Mouse (Mus musculus) embryonic facial prominence, embryonic 10.5 days (tissue): Measurements from ENCODE around the gene Tmem56. TPM values are rescaled to one million over a fixed set of nuclear protein-coding genes. Genes with fewer than 3 reads are reported as not detected.

Experiments
- DNase-seq: peaks from one replicate; pipeline ENCODE4 v3.0.0-alpha.2; 2017; ENCODE audit warnings: low spot score
- H3K27ac ChIP-seq: fragments of 300-500 bp; sonication (generic); replicated peaks from 2 replicates; pipeline ENCODE4 v1.5.1; 2016; ENCODE audit warnings: mild to moderate bottlenecking
- H3K27me3 ChIP-seq: fragments of 300-500 bp; sonication (generic); replicated peaks from 2 replicates; pipeline ENCODE4 v1.6.1; 2016; ENCODE audit warnings: low read depth, mild to moderate bottlenecking; ENCODE audit not compliant: poor library complexity, severe bottlenecking
- H3K36me3 ChIP-seq: fragments of 300-500 bp; sonication (generic); replicated peaks from 2 replicates; pipeline ENCODE4 v1.6.1; 2016; ENCODE audit warnings: mild to moderate bottlenecking, moderate library complexity
- H3K4me1 ChIP-seq: fragments of 300-500 bp; sonication (generic); 2 replicates; pipeline ENCODE4 v1.6.1; 2016
- H3K4me3 ChIP-seq: fragments of 300-500 bp; sonication (generic); 2 replicates; pipeline ENCODE4 v1.5.1; 2016; ENCODE audit warnings: mild to moderate bottlenecking, moderate library complexity
- H3K9me3 ChIP-seq: fragments of 300-500 bp; sonication (generic); 2 replicates; pipeline ENCODE4 v1.6.1; 2016; ENCODE audit warnings: mild to moderate bottlenecking
- whole genome bisulfite sequencing: fragments of 180-500 bp; shearing (Covaris S2); methylation state at CpG from one replicate; pipeline ENCODE4 v1.1.7; 2016; 5-methylcytosine and 5-hydroxymethylcytosine counted together
- polyA plus RNA-seq: library from polyadenylated mRNA; unstranded; fragments of >200 nt; fragmentation: Nextera tagmentation; extraction: Ambion mirVana; gene quantifications from 2 replicates; pipeline ENCODE4 v1.2.1, GENCODE M21; 2016

Gene Tmem56
- polyA plus RNA-seq, 1 experiment from 2014 or later: 0.81 TPM

DNA sequence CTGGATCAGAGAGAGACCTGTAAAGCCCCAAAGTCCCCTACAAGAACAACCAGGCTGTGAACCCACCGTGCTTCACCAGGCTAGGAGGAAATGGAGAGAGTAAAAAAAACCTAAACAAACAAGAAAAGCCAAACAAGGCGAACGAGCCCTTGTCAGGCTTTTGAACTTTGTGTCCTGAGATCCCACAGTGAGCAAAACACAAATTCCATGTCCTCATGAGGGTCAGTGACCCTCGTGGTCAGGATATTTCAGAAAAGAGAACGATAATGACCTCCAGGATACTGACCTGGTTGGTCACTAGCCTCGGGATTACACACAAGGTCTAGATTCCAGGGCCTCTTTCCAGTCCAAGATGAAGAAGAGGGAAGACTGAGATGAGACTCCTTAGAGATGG lies 111.0 kb downstream of the Tmem56 start:
- Histone ChIP-seq H3K27ac (peak overlapping the region; percentile 91), H3K4me1 (peaks cover 22% of the 10 kb centered on the region), H3K36me3 (no peaks in the 10 kb centered on the region), H3K9me3 (no peaks in the 10 kb centered on the region), H3K27me3 (no peaks in the 10 kb centered on the region), H3K4me3 (peak overlapping the region; percentile 76)
- WGBS: 49% methylated on average over 6 of the region's 6 CpGs
- DNase-seq: no peak

DNA sequence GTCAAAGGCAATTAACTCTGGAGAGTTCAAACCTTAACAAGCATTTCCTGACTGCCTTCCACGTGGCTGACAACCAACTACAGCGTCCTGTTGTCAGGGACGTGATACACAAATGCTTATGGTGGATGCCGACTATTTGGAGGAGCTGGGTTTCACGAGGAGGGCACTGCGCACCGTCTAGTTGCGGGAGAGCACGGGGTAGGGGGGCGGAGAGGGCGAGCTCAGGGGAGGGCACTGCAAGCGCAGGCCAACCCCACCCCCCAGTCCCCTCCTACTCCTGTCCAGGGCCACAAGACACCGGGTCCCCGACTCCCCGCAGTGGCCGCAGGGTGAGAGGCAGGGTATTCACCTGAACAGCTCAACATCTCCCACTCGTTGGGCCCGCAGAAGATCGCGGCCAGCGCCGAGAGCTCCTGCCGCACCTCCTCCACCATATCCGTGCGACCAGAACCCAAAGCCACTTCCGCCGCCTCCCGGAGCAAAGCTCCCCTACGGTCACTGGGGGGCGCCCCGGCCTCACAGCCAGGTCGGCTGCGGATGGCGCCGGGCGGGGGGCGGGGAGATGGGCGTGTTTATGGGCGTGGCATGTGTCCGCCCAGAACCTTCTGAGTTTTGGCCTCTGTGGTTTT lies 111.5 kb downstream of the Tmem56 start, which contains the start of gene Rwdd3:
TSS of gene Rwdd3 (minus strand) at position 453 of the 629 bp plus-strand sequence.
- Histone ChIP-seq H3K9me3 (0 out of 2 replicates have a peak, but pooled peaks cover 5% of the 10 kb centered on the region), H3K4me1 (peaks cover 22% of the 10 kb centered on the region), H3K27ac (peak within 1 kb of the TSS; percentile 91), H3K4me3 (peak within 1 kb of the TSS; percentile 76), H3K36me3 (peaks cover 5% of the 10 kb centered on the region; the same call in 1 of the 2 replicates), H3K27me3 (no peaks in the 10 kb centered on the region)
- peak; percentile 95 for DNase-seq
- under 1% methylated on average over 40 of the region's 40 CpGs for WGBS

DNA sequence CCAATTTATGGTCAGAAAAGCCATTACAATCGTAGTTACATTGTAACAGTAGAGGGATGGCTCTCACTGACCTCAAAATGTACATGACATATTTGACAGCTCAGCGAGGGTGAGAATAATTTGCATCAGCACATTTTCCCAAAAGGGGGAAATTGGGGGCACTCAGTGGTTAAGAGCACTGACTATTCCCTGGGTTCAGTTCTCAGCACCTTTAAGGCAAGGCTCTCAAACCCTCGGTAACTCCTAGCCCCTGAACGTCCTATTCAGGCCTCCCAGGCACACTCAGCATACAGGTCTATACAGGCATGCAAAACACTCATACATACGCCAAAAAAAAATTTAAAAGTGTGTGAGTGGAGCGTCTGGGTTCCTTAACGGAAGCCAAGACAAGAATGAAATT lies 112.3 kb downstream of the Tmem56 start:
- Histone ChIP-seq H3K9me3 (0 out of 2 replicates have a peak, but pooled peaks cover 6% of the 10 kb centered on the region), H3K36me3 (peaks cover 6% of the 10 kb centered on the region; the same call in 1 of the 2 replicates), H3K27me3 (no peaks in the 10 kb centered on the region), H3K4me3 (peak overlapping the region; percentile 76), H3K27ac (no peak overlapping the region; the same call in 1 of the 2 replicates), H3K4me1 (peaks cover 22% of the 10 kb centered on the region)
- WGBS: 57% methylated on average over 7 of the region's 7 CpGs
- no peak for DNase-seq

DNA sequence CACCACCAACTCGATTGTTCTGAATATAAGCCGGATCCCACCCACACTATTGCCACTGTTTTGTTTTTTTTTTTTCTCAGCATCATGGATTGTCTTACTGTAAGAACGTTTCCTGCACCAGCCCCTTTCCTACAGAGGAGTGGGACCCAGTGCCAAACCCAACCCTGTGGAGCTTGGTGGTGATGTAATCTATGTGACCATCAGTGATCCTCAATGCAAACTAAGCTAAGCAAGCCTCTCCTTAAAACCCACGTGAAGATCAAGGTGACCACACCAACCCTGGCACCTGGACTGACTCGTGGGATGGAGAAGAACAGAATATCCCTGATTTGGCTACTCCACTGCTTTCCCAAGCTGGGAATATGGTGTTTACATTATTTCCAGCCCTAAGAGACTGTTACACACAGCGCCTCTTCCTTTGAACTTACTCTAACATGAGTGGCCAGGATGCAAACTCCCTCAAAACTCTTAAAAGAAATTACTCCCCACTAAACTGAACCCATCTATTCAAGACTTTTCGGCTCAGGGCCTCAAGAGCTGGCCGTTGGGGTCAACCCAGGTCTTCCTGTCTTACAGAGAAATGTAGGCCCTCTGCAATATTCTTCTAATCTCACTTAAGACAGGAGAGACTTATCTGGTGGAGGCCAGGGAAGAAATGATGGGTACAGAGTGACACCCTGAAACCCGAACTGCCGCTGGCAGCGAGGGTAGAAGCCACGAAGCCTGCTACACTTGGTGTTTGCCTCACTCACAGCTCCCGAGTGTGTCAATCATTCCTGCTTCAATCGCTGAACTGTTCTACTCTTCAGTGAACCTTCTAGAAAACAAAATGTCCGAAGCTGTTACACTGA lies 113.6 kb downstream of the Tmem56 start:
- 0 out of 2 replicates have a peak, but pooled peaks cover 6% of the 10 kb centered on the region for H3K9me3 ChIP-seq
- WGBS: 77% methylated on average over 15 of the region's 15 CpGs
- peaks cover 22% of the 10 kb centered on the region for H3K4me1 ChIP-seq
- no peak overlapping the region for H3K4me3 ChIP-seq
- DNase-seq: no peak
- H3K36me3 ChIP-seq: peaks cover 6% of the 10 kb centered on the region; the same call in 1 of the 2 replicates
- no peaks in the 10 kb centered on the region for H3K27me3 ChIP-seq
- H3K27ac ChIP-seq: no peak overlapping the region

DNA sequence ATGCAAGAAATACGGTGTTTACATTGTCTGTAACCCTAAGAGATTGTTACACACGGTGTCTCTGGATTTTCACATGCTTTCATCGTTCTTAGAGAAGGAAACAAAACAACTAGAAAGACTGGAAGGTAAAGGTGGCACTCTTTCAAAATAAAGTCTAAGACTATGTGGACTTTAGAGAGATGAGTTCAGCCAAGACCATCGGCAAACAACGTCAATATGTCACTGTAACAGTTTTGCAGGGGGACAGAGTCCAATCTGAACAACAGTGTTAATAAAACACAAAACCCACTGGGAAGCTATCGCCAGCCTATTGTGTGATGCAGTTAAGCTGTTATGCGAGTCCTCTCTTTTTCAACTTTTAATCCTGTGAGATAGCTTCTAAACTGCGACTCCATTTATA lies 114.3 kb downstream of the Tmem56 start:
- no peak overlapping the region for H3K4me3 ChIP-seq
- WGBS: 93% methylated on average over 8 of the region's 8 CpGs
- H3K27me3 ChIP-seq: no peaks in the 10 kb centered on the region
- peaks cover 23% of the 10 kb centered on the region for H3K4me1 ChIP-seq
- DNase-seq: no peak
- 0 out of 2 replicates have a peak, but pooled peaks cover 6% of the 10 kb centered on the region for H3K9me3 ChIP-seq
- H3K27ac ChIP-seq: no peak overlapping the region
- peaks cover 6% of the 10 kb centered on the region; the same call in 1 of the 2 replicates for H3K36me3 ChIP-seq

DNA sequence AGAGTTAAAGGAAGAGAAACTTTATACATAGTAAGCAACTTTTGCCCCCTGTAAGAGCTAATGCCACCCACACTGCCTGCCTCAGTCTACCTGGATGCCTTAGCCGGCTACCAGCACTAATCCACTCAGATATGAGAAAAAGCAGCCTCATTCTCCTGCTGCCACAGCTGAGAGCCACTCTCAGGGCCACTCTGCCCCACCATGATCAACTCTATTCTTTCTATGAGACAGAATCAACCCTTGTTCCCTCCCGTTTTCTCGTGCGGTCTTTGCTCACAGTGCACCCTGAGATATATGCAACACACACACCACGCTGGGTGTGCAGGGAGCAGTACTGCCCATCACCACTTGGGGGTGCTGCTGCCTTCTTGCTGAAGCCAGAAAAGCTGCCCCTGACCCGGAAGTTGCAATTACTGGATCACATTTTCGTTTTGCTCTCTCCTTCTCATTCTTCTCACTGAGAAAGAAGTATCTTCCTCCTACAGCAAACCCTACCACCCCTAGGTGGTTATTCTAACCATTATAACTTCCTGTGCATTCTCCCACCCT lies 119.6 kb downstream of the Tmem56 start:
- Histone ChIP-seq H3K27me3 (no peaks in the 10 kb centered on the region), H3K27ac (no peak overlapping the region), H3K4me3 (no peak overlapping the region), H3K4me1 (peaks cover 15% of the 10 kb centered on the region), H3K9me3 (0 out of 2 replicates have a peak, but pooled peaks cover 6% of the 10 kb centered on the region), H3K36me3 (peaks cover 6% of the 10 kb centered on the region; the same call in 1 of the 2 replicates)
- WGBS: 49% methylated on average over 7 of the region's 7 CpGs
- peak; percentile 77 for DNase-seq

DNA sequence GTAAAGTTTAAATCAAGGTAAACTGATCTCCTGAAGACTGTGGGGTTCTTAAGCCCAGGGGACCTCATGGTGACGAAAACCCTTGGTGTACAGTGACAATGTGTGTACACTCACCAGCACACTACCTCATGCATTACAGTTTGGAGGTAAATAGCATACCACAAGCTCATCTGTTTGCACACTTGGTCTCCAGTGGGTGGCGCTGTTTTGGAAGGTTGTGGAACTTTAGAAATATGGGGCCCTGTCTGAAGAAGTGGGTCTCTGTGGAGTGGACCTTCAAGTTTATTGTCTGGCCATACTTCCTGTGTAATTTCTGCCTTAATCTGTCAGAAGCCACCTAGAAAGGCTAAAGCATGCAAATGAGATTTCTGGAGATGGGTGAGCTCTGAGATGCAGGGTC lies 121.2 kb downstream of the Tmem56 start:
- no peak overlapping the region for H3K4me3 ChIP-seq
- DNase-seq: peak; percentile 18
- H3K4me1 ChIP-seq: peaks cover 25% of the 10 kb centered on the region
- H3K36me3 ChIP-seq: peaks cover 5% of the 10 kb centered on the region; the same call in 1 of the 2 replicates
- no peaks in the 10 kb centered on the region for H3K27me3 ChIP-seq
- H3K27ac ChIP-seq: no peak overlapping the region
- WGBS: 40% methylated on average over 2 of the region's 2 CpGs
- H3K9me3 ChIP-seq: 0 out of 2 replicates have a peak, but pooled peaks cover 4% of the 10 kb centered on the region

DNA sequence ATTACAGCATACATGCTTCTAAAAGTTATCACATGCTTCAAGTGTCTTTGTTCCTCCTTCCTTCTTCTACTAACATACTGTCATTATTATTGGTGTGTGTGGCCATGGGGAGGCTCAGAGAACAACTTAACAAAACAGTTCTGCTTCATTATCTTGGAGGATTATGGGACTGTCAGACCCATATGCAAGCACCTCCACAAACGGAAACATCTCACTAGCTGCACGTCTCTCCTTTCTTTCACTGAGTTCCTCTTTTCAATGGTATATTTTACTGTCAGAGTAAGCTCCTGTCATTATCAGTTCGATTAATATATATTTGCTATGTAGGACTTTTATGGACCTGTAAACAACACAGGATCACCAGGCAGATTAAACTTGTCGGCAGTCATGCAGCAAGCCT lies 122.5 kb downstream of the Tmem56 start:
- H3K27ac ChIP-seq: no peak overlapping the region
- 81% methylated on average over 4 of the region's 4 CpGs for WGBS
- H3K27me3 ChIP-seq: no peaks in the 10 kb centered on the region
- peaks cover 37% of the 10 kb centered on the region for H3K4me1 ChIP-seq
- H3K9me3 ChIP-seq: no peaks in the 10 kb centered on the region
- H3K36me3 ChIP-seq: no peaks in the 10 kb centered on the region
- no peak overlapping the region for H3K4me3 ChIP-seq
- no peak for DNase-seq

DNA sequence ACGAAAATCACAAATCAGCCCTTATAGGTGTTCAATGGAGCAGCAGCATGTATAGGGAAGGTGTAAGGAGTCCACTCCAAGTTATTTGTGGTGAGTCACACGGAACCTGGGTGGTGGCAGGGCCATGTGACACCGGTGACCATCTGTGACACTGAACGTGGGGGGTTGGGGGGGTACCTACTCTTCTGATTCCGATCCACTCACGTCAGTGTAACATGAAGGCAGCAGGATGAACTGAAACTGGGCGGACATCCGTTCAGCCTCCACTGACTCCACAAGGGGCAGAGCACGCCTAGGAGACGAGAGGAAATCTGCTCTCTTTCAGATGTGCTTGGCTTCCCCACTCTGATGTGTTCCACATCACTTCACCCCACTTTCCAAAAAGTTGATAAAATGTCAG lies 123.3 kb downstream of the Tmem56 start:
- Histone ChIP-seq H3K4me3 (no peak overlapping the region), H3K9me3 (no peaks in the 10 kb centered on the region), H3K27me3 (no peaks in the 10 kb centered on the region), H3K36me3 (no peaks in the 10 kb centered on the region), H3K4me1 (peaks cover 40% of the 10 kb centered on the region), H3K27ac (peak overlapping the region; percentile 35; the same call in 1 of the 2 replicates)
- 79% methylated on average over 10 of the region's 10 CpGs for WGBS
- no peak for DNase-seq

DNA sequence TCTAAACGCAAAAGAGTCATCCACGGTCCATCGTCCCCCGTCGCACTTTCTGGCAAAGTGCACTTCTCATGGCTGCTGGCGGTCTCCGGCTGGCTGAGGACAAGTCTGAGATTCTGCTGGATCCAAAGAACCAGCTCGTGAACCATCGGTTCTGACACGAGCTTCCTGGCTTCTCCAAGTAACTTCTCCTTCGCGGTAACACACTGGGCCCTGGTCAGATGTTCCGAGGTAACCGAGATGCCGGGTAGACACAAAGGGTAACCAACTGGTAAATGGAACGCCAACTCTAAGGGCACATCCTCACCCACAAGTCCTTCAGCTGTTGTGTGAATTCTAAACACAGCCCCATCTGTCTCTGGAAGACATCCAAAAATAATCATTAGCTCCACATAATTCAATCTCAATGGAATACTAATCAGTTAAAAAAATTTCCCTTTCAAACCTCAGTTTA lies 124.0 kb downstream of the Tmem56 start:
- Histone ChIP-seq H3K4me1 (peaks cover 40% of the 10 kb centered on the region), H3K27ac (no peak overlapping the region), H3K36me3 (no peaks in the 10 kb centered on the region), H3K4me3 (no peak overlapping the region), H3K27me3 (no peaks in the 10 kb centered on the region), H3K9me3 (no peaks in the 10 kb centered on the region)
- no peak for DNase-seq
- 95% methylated on average over 16 of the region's 16 CpGs for WGBS

DNA sequence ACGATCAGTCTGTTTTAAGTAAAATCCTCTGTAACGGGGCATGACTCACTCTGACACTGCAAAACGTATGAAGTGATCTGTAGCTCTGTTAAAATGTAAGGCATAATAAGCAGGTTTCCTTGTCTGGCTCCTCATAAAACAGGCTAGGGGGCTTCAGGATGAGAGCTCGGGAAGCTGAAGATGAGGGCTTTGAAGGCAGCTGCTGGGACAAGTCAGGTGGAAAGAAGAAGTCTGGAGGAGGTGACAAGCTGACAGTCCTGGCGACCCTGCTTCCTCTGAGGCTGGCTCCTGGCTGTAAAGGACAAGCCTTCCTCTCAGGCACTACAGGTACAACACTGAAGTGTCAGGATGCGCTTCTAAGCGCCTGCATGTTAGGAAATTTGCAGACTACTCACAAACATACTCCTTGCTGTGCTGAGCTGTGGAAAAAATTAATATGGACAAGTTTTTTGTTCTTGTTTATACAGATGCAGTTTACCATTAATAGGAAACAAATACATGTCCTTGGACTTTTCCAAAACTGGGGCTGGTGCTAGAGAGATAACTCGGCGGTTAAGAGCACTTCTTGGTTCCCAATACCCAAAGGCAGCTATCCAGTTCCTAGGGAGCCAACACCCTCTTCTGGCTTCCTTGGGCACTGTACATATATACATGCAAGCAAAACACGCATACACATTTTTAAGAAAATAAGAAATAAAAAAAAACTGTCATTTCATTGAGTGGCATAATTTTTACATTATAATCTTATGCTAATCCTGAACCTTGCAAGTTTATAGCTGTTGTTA lies 125.2 kb downstream of the Tmem56 start:
- Histone ChIP-seq H3K4me3 (no peak overlapping the region), H3K27me3 (no peaks in the 10 kb centered on the region), H3K36me3 (no peaks in the 10 kb centered on the region), H3K9me3 (no peaks in the 10 kb centered on the region), H3K27ac (no peak overlapping the region), H3K4me1 (peaks cover 35% of the 10 kb centered on the region)
- 71% methylated on average over 10 of the region's 10 CpGs for WGBS
- DNase-seq: no peak
